Mouse (Mus musculus) small intestine, adult 2 months (tissue): ENCODE data around the gene Pmvk. TPM values are rescaled to one million over a fixed set of nuclear protein-coding genes. Genes with fewer than 3 reads are reported as not detected.
"Not testable (repeated sequence)": the region's sequence is repeated elsewhere in the genome, so short reads cannot be mapped to it uniquely, and the experiment has no call there.

Experiments
- H3K27ac ChIP-seq: fragments of 200-500 bp; 2 replicates; pipeline ENCODE4 v1.5.1; 2012; ENCODE audit warnings: low read depth, low read length, control low read depth, inconsistent platforms; ENCODE audit not compliant: insufficient read depth
- H3K27me3 ChIP-seq: fragments of 200-500 bp; 2 replicates; pipeline ENCODE4 v1.6.1; 2012; ENCODE audit warnings: mild to moderate bottlenecking, moderate library complexity, low read length, inconsistent platforms; ENCODE audit not compliant: control insufficient read depth, insufficient read depth
- H3K36me3 ChIP-seq: fragments of 200-500 bp; 2 replicates; pipeline ENCODE4 v1.6.1; 2012; ENCODE audit warnings: mild to moderate bottlenecking, low read length, control low read depth, inconsistent platforms; ENCODE audit not compliant: control insufficient read depth, insufficient read depth
- H3K4me1 ChIP-seq: fragments of 200-500 bp; 2 replicates; pipeline ENCODE4 v1.6.1; 2012; ENCODE audit warnings: low read length, inconsistent platforms, mixed read lengths; ENCODE audit not compliant: control insufficient read depth, insufficient read depth, insufficient read length
- H3K4me3 ChIP-seq: fragments of 200-500 bp; 2 replicates; pipeline ENCODE4 v1.5.1; 2012; ENCODE audit warnings: low read depth, mild to moderate bottlenecking, control low read depth, inconsistent platforms, low read length, moderate library complexity
- CTCF ChIP-seq: fragments of 200-500 bp; IDR thresholded peaks from 2 replicates; pipeline ENCODE4 v1.5.1; 2012; ENCODE audit warnings: low read depth, mild to moderate bottlenecking, control low read depth, inconsistent platforms, low read length, moderate library complexity, mixed read lengths; ENCODE audit not compliant: insufficient replicate concordance, insufficient read length; ENCODE audit errors: extremely low read depth
- POLR2A ChIP-seq: fragments of 200-500 bp; IDR thresholded peaks from 2 replicates; pipeline ENCODE4 v1.6.1; 2012; ENCODE audit warnings: low read depth, mild to moderate bottlenecking, control low read depth, inconsistent platforms, low read length, moderate library complexity
- WGBS: fragments of 180-500 bp; shearing (Covaris S2); methylation state at CpG from one replicate; pipeline ENCODE4 v1.1.7; 2018; 5-methylcytosine and 5-hydroxymethylcytosine counted together
- polyA plus RNA-seq: library from polyadenylated mRNA; depleted of rRNA; stranded (reverse); fragments of >200 nt; gene quantifications from 2 replicates; pipeline ENCODE4 v1.2.3, GENCODE M21; 2012

The Pmvk gene
- polyA plus RNA-seq, 1 experiment = 18.3 TPM

DNA sequence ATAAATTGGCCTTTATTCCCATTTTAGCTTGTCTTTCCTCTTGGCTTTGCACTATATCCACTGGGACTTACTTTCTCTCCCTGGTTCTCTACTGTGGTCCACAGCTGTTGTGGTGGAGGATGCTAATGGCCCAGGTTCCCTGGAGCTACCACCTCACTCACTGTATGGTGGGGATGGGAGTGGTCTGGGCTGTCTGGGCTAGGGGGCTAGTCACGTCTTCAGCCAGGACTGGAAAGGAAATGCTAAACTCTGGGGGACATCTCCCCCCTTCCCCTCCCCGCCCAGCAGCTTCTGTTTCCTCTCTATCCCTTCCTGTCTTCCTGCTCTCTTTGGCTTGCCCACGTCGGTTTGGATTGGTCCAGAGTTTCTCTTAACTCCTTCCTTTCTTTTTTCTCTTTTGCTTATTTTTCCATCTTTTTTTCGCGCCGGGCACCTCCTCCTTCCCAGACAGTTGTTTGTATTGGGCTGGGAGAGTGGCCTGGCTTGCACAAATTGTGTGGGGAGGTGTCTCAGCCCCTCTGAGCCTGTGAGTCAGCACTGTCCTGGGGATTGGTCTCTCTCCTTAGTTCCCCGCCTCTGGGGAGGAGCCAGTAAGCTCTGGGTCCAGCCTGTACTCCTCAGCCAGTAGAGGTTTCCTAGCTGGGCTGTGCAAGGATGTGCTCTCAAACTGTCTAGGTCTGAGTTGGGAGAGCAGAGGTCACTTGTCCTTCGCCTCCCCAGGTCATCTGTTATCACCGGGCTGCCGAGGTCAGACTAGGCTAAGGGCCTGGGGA lies 33.2 kb upstream of the Pmvk start:
- 30% methylated on average over 11 of the region's 11 CpGs for WGBS
- H3K36me3 ChIP-seq = peaks cover 23% of the 10 kb centered on the region
- peak overlapping the region; percentile 64 for H3K27ac ChIP-seq
- TF ChIP-seq POLR2A = peak; percentile 45; the same call in 1 of the 2 replicates
- no peak for TF ChIP-seq CTCF
- H3K4me1 ChIP-seq = peaks cover 7% of the 10 kb centered on the region
- H3K4me3 ChIP-seq = peak overlapping the region; percentile 52
- H3K27me3 ChIP-seq = no peaks in the 10 kb centered on the region

DNA sequence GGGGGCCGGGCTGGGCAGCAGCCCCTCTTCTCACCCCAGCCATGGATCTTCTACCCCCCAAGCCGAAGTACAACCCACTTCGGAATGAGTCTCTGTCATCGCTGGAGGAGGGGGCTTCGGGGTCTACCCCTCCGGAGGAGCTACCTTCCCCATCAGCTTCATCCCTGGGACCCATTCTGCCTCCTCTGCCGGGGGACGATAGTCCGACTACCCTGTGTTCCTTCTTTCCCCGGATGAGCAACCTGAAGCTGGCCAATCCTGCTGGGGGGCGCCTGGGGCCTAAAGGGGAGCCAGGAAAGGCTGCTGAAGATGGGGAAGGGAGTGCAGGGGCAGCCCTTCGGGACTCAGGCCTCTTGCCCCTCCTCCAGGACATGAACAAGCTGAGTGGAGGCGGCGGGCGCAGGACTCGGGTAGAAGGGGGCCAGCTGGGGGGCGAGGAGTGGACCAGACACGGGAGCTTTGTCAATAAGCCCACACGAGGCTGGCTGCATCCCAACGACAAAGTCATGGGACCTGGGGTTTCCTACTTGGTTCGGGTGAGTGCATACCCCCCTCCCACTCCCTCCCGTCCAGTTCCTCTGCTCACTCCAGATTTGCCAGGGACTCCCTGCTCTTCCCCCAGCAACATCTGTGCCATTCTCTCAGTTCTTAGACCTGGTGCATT lies 32.4 kb upstream of the Pmvk start:
- Histone ChIP-seq H3K4me1 (peaks cover 7% of the 10 kb centered on the region), H3K27ac (no peak overlapping the region), H3K36me3 (peaks cover 27% of the 10 kb centered on the region), H3K27me3 (no peaks in the 10 kb centered on the region), H3K4me3 (peak overlapping the region; percentile 52)
- no peak for TF ChIP-seq POLR2A
- no peak for TF ChIP-seq CTCF
- 54% methylated on average over 22 of the region's 22 CpGs for WGBS

GRCm38 (mm10) chr3:89422556-89423205 lies 31.7 kb upstream of the Pmvk start:
- no peaks in the 10 kb centered on the region for H3K27me3 ChIP-seq
- TF ChIP-seq POLR2A = no peak
- no peak for TF ChIP-seq CTCF
- no peak overlapping the region for H3K4me3 ChIP-seq
- H3K4me1 ChIP-seq = peaks cover 7% of the 10 kb centered on the region
- 73% methylated on average over 6 of the region's 6 CpGs for WGBS
- H3K36me3 ChIP-seq = peaks cover 33% of the 10 kb centered on the region
- no peak overlapping the region for H3K27ac ChIP-seq

DNA sequence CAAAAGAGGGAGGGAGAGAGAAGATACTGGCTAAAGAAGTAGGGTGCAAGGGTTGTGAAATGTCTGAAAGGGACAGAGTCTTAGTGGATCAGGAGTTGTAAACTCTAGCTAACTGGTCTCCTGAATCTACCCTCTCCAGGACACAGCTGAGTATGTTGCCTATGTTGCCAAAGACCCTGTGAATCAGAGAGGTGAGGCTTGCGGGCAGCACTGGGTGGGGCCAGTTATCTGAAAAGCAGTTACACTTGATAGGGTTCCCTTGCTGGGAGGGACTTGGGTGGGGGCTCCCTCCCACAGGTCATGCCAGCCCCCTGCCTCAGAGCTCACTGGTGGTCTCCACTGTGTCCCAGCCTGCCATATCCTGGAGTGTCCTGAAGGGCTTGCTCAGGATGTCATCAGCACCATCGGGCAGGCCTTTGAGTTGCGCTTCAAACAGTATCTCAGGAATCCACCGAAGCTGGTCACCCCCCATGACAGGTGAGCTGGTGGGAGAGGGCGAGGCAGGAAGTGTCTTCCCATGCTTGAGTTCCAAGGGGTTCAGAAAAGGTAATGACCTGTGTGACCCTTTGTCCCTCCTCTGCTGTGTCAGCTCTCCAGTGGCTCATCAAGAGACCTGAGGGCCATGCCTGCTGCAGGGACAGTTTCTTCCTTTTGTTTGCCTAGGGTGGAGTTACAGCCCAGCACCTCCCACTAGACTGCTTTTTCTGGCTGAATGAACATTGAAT lies 29.8 kb upstream of the Pmvk start:
- H3K36me3 ChIP-seq = peaks cover 33% of the 10 kb centered on the region
- no peak overlapping the region for H3K4me3 ChIP-seq
- WGBS = 69% methylated on average over 5 of the region's 5 CpGs
- TF ChIP-seq CTCF (no peak), POLR2A (no peak)
- peaks cover 7% of the 10 kb centered on the region for H3K4me1 ChIP-seq
- H3K27ac ChIP-seq = 0 out of 2 replicates have a peak overlapping the region, but pooled peaks have one; percentile 17
- H3K27me3 ChIP-seq = no peaks in the 10 kb centered on the region

- Histone ChIP-seq H3K4me1 (peaks cover 7% of the 10 kb centered on the region), H3K27me3 (no peaks in the 10 kb centered on the region), H3K4me3 (no peak overlapping the region), H3K27ac (no peak overlapping the region), H3K36me3 (peaks cover 33% of the 10 kb centered on the region)
- TF ChIP-seq CTCF = no peak
- 69% methylated on average over 5 of the region's 5 CpGs for whole genome bisulfite sequencing
These were observed 29.2 kb upstream of the Pmvk start for GRCm38 (mm10) chr3:89425141-89425525.

- H3K4me1 ChIP-seq = peaks cover 6% of the 10 kb centered on the region
- H3K36me3 ChIP-seq = peaks cover 33% of the 10 kb centered on the region
- H3K27me3 ChIP-seq = no peaks in the 10 kb centered on the region
- TF ChIP-seq POLR2A (no peak), CTCF (no peak)
- no peak overlapping the region for H3K27ac ChIP-seq
- H3K4me3 ChIP-seq = no peak overlapping the region
- WGBS = 95% methylated on average over 4 of the region's 4 CpGs
These were observed 28.5 kb upstream of the Pmvk start for GRCm38 (mm10) chr3:89425876-89426275.

GRCm38 (mm10) chr3:89429021-89429420 lies 25.3 kb upstream of the Pmvk start:
- 96% methylated on average over 7 of the region's 7 CpGs for WGBS
- H3K36me3 ChIP-seq = peaks cover 43% of the 10 kb centered on the region
- H3K27me3 ChIP-seq, H3K27ac ChIP-seq, H3K4me1 ChIP-seq, H3K4me3 ChIP-seq: not testable (repeated sequence)
